10 mouse cellular contexts compared by ENCODE assay signal in genomic region chr8:120561539-120562435, GRCm38 (mm10). TPM values are rescaled to one million over a fixed set of nuclear protein-coding genes. Genes with fewer than 3 reads are reported as not detected.
DNase-seq lines count a peak whose midpoint lies in the region; ATAC-seq and TF ChIP-seq lines count a peak whose summit lies in the region.
"Had no signal": no experiment of that assay in that cellular context is flagged by ENCODE, and none has a peak within 500 bp of the region (broad histone marks: within the 10 kb centered on the region; RNA-seq: fewer than 3 reads in every experiment).

No protein-coding gene starts in this region.

- peak overlapping the region; percentile 86 for H3K27ac ChIP-seq in forebrain, embryonic 14.5 days (ENCODE audit: low read depth, low read length)

- no peak for ATAC-seq in forebrain, embryonic 14.5 days
- no peak for ATAC-seq in erythroid progenitor cell, adult 5-6 weeks (replicated peaks; ENCODE audit: low FRiP score, poor library complexity, severe bottlenecking)

- no peak overlapping the region for H3K4me3 ChIP-seq in forebrain, embryonic 14.5 days (ENCODE audit: low read depth, low read length)
- no peak overlapping the region for H3K4me3 ChIP-seq in lung, adult 2 months (replicated peaks; ENCODE audit: extremely low read depth, low read depth, low read length)
- H3K4me3 ChIP-seq: embryonic facial prominence, embryonic 12.5 days; lung, embryonic 15.5 days had no signal

- H3K4me2 ChIP-seq in forebrain, embryonic 14.5 days (ENCODE audit: low read length): no peak overlapping the region
- H3K4me2 ChIP-seq: embryonic facial prominence, embryonic 12.5 days; lung, embryonic 15.5 days had no signal

- no peaks in the 10 kb centered on the region for H3K27me3 ChIP-seq in forebrain, embryonic 14.5 days (replicated peaks; ENCODE audit: control insufficient read depth, insufficient read depth, low read length)
- H3K27me3 ChIP-seq: embryonic facial prominence, embryonic 12.5 days; lung, embryonic 15.5 days had no signal

- intact Hi-C loops in left cerebral cortex, postnatal 14 days (cut with DNase I): no loop called here
- intact Hi-C loops in left cerebral cortex, postnatal 10 days (cut with DNase I): no loop called here

- H3K9me3 ChIP-seq in forebrain, embryonic 14.5 days (replicated peaks; ENCODE audit: control insufficient read depth, low read length): no peaks in the 10 kb centered on the region
- H3K9me3 ChIP-seq: embryonic facial prominence, embryonic 12.5 days; lung, embryonic 15.5 days had no signal

- TF ChIP-seq CTCF in lung, adult 2 months (IDR thresholded peaks at IDR 0.05; ENCODE audit: insufficient read depth, low read length): peak; percentile 52

- peak; percentile 56 to 69 for DNase-seq in left cerebral cortex, postnatal 14 days (ENCODE audit: low spot score in 2 of 2)
- DNase-seq in left cerebral cortex, postnatal 10 days (ENCODE audit: extremely low spot score in 1 of 2, low spot score in 2 of 2): no peak
- peak; percentile 37 for DNase-seq in NIH3T3 (ENCODE audit: low read depth)
- DNase-seq in forebrain, embryonic 14.5 days (ENCODE audit: low spot score): no peak
- DNase-seq in lung, adult 2 months: peak; percentile 39
- DNase-seq in frontal cortex, postnatal 36 days (ENCODE audit: low spot score in 2 of 2): no peak
- no peak for DNase-seq in adrenal gland, postnatal 4 days (ENCODE audit: low spot score in 2 of 2)

- 80% methylated on average over 22 of the region's 22 CpGs for WGBS in forebrain, embryonic 14.5 days
- WGBS in lung, adult 2 months: 75% methylated on average over 22 of the region's 22 CpGs

- H3K36me3 ChIP-seq in forebrain, embryonic 14.5 days (ENCODE audit: control insufficient read depth, insufficient read depth, low read length): peaks cover 24% of the 10 kb centered on the region

- peaks cover 97% of the 10 kb centered on the region for H3K4me1 ChIP-seq in forebrain, embryonic 14.5 days (ENCODE audit: control insufficient read depth, insufficient read depth, low read length)
- H3K4me1 ChIP-seq in lung, adult 2 months (ENCODE audit: control insufficient read depth, insufficient read depth, low read length): peaks cover 19% of the 10 kb centered on the region

- TF ChIP-seq POLR2A in lung, adult 2 months (IDR thresholded peaks at IDR 0.05; ENCODE audit: borderline replicate concordance, extremely low read depth, low read depth, low read length): no peak

- H3K9ac ChIP-seq in forebrain, embryonic 14.5 days (ENCODE audit: low read length): no peak overlapping the region
- H3K9ac ChIP-seq: embryonic facial prominence, embryonic 12.5 days; lung, embryonic 15.5 days had no signal

RNA-seq across cellular contexts. Expression of gene Gins2, which starts 27.3 kb away (rescaled TPM):
- total RNA-seq in left cerebral cortex, postnatal 14 days (2021): 1 to 10 TPM; 1.2 to 1.4 TPM
- 1 to 10 TPM; 2.3 to 2.9 TPM for total RNA-seq in left cerebral cortex, postnatal 10 days (2021)
- 33.4 and 44.1 TPM in 2 replicates for polyA plus RNA-seq in forebrain, embryonic 14.5 days (2014; fragmentation: Nextera tagmentation; extraction: Ambion mirVana)
- polyA plus RNA-seq in lung, adult 2 months (2012; rRNA removed): 4.4 and 4.5 TPM in 2 replicates
- total RNA-seq in erythroid progenitor cell, adult 5-6 weeks (2015; ENCODE audit: low replicate concordance): 5.8 and 31.4 TPM in 2 replicates
- 11.9 and 21.3 TPM in 2 replicates for total RNA-seq in erythroid progenitor cell, adult 5-6 weeks (2017; ENCODE audit: low replicate concordance)
- total RNA-seq in adrenal gland, postnatal 4 days (2021): 10 to 100 TPM; 36.6 to 39.3 TPM

Comparison
In these comparisons a context has a peak if more than half of its experiments do, and no peak if none do; other contexts are left out.
1. DNase-seq: peak in left cerebral cortex, postnatal 14 days (2 of 2), NIH3T3 (single experiment) and lung, adult 2 months (single experiment); none in left cerebral cortex, postnatal 10 days (0 of 2), forebrain, embryonic 14.5 days (single experiment), frontal cortex, postnatal 36 days (0 of 2) and adrenal gland, postnatal 4 days (0 of 2).